Mouse (Mus musculus): Measurements from ENCODE around the gene Tspan15.

The Tspan15 gene

GRCm38 (mm10) chr10:62231395-62231732 is 313 bp upstream of the Tspan15 start:
- DNase-seq (ENCODE audit: low read depth, low spot score): no peak

- DNase-seq (ENCODE audit: low read depth, low spot score): no peak
Observed at GRCm38 (mm10) chr10:62228126-62228525, 2.9 kb downstream of the Tspan15 start.

GRCm38 (mm10) chr10:62225839-62226238 is 5.2 kb downstream of the Tspan15 start:
- no peak for DNase-seq (ENCODE audit: low read depth, low spot score)

GRCm38 (mm10) chr10:62224231-62224630 is 6.8 kb downstream of the Tspan15 start:
- DNase-seq (ENCODE audit: low read depth, low spot score): no peak

- DNase-seq (ENCODE audit: low read depth, low spot score): no peak
Observed at GRCm38 (mm10) chr10:62222777-62223176, 8.3 kb downstream of the Tspan15 start.

- DNase-seq (ENCODE audit: low read depth, low spot score): no peak
Observed at GRCm38 (mm10) chr10:62221647-62222046, 9.4 kb downstream of the Tspan15 start.

GRCm38 (mm10) chr10:62220732-62221514 is 10.1 kb downstream of the Tspan15 start:
- DNase-seq (ENCODE audit: low read depth, low spot score): no peak

GRCm38 (mm10) chr10:62218789-62219172 is 12.3 kb downstream of the Tspan15 start:
- DNase-seq (ENCODE audit: low read depth, low spot score): no peak

GRCm38 (mm10) chr10:62218044-62218788 is 12.8 kb downstream of the Tspan15 start:
- DNase-seq (ENCODE audit: low read depth, low spot score): no peak

GRCm38 (mm10) chr10:62217196-62217595 is 13.9 kb downstream of the Tspan15 start:
- no peak for DNase-seq (ENCODE audit: low read depth, low spot score)

GRCm38 (mm10) chr10:62216595-62216994 is 14.5 kb downstream of the Tspan15 start:
- DNase-seq (ENCODE audit: low read depth, low spot score): no peak

- DNase-seq (ENCODE audit: low read depth, low spot score): no peak
Observed at GRCm38 (mm10) chr10:62215633-62216032, 15.4 kb downstream of the Tspan15 start.

GRCm38 (mm10) chr10:62215169-62215616 is 15.9 kb downstream of the Tspan15 start:
- DNase-seq (ENCODE audit: low read depth, low spot score): no peak

GRCm38 (mm10) chr10:62211310-62211709 is 19.7 kb downstream of the Tspan15 start:
- no peak for DNase-seq (ENCODE audit: low read depth, low spot score)

- no peak for DNase-seq (ENCODE audit: low read depth, low spot score)
Observed at GRCm38 (mm10) chr10:62208241-62208896, 22.7 kb downstream of the Tspan15 start.

- DNase-seq (ENCODE audit: low read depth, low spot score): no peak
Observed at GRCm38 (mm10) chr10:62202574-62202973, 28.5 kb downstream of the Tspan15 start.

GRCm38 (mm10) chr10:62198891-62199290 is 32.2 kb downstream of the Tspan15 start:
- no peak for DNase-seq (ENCODE audit: low read depth, low spot score)

GRCm38 (mm10) chr10:62197403-62197802 is 33.6 kb downstream of the Tspan15 start:
- no peak for DNase-seq (ENCODE audit: low read depth, low spot score)

- no peak for DNase-seq (ENCODE audit: low read depth, low spot score)
Observed at GRCm38 (mm10) chr10:62195376-62195775, 35.7 kb downstream of the Tspan15 start.

- DNase-seq (ENCODE audit: low read depth, low spot score): no peak
Observed at GRCm38 (mm10) chr10:62194946-62195345, 36.1 kb downstream of the Tspan15 start.

GRCm38 (mm10) chr10:62194461-62194860 is 36.6 kb downstream of the Tspan15 start:
- DNase-seq (ENCODE audit: low read depth, low spot score): no peak

GRCm38 (mm10) chr10:62194043-62194442 is 37.0 kb downstream of the Tspan15 start:
- no peak for DNase-seq (ENCODE audit: low read depth, low spot score)

All from CD4-positive helper T cell, adult 2 months (primary cell).